Mouse (Mus musculus) layer of hippocampus, adult 8-10 months (tissue): ENCODE results near the gene D17Wsu92e. TPM values are rescaled to one million over a fixed set of nuclear protein-coding genes. Genes with fewer than 3 reads are reported as not detected.

Source experiments
- DNase-seq, 2 experiments: peaks; one replicate each; pipeline ENCODE4 v3.0.0; 2022; ENCODE audit warnings: low spot score in 2 of 2
- total RNA-seq, 4 experiments: library from RNA; stranded (reverse); gene quantifications; 2 replicates each; pipeline ENCODE4 v1.2.4; 2022

D17Wsu92e gene
- total RNA-seq, 4 experiments from 2014 or later, result 176 to 194 (median 184) TPM

DNA sequence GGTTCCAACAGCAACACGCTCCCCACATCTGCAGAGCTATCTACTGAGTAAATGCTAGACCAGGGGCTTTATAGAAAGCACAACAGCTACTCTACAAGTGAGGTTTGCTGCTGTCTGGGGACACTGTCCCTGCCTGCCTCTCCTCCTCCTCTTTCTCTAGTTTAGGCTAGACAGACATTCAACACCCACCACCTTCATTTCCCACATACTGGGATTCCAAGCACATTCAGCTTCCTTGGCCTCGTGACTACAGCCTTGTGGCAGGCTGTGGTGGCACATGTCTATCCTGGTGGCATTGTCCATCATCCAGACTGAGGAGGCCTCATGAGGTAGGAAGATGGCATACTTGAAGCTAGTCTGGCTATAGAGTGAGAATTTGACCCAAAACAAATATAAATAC, 29.5 kb downstream of the D17Wsu92e start:
- no peak for DNase-seq

DNA sequence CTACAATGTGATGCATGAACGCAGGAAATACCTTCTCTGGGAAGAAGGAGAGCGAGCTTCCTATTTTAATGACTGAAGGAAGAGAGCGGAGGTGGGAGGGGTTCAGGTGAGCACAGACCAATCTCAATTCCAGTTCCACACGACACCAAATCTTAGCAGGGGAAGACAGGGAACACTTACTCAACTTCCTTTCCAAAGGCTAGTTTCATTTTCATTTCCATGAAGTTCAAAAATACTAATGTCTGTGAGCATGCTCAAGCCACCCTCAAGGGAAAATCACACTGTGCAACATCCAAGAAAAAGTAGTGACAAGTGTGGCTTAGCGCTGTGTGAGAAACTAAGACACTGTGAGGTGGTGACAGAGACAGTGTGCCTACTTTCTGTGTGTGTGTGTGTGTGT, 30.4 kb downstream of the D17Wsu92e start:
- no peak for DNase-seq

DNA sequence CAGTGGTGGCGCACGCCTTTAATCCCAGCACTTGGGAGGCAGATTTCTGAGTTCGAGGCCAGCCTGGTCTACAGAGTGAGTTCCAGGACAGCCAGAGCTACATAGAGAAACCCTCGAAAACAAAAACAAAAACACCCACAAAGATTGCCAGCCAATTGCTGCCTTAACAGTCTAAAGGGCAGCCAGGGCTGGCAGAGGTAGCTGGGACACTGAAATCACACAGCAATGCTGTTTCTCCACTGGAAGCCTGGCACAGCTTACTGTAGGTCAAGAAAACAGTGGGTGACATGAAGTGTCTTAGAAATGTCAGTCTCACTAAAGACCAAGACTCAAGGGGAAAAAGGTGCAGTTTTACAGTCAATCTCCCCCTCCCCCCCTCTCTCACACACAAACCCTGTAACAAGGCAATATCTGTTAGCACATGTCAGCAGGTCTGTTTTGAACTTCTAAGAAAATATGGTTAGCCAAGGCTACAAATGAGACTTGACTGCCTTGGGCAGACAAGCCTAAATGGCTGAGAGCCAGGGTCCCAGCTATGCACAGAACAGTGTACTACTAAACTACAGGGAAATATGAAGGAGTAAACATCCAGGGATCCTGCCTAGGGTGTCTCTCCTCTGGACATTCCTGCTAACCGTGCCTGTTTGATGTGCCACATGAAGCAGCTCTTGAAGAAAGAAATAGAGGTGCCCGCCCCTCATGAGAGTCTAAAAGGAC, 31.8 kb downstream of the D17Wsu92e start:
- DNase-seq, result no peak

- DNase-seq, result no peak
Observed at GRCm38 (mm10) chr17:27783567-27783966, 36.9 kb downstream of the D17Wsu92e start.

DNA sequence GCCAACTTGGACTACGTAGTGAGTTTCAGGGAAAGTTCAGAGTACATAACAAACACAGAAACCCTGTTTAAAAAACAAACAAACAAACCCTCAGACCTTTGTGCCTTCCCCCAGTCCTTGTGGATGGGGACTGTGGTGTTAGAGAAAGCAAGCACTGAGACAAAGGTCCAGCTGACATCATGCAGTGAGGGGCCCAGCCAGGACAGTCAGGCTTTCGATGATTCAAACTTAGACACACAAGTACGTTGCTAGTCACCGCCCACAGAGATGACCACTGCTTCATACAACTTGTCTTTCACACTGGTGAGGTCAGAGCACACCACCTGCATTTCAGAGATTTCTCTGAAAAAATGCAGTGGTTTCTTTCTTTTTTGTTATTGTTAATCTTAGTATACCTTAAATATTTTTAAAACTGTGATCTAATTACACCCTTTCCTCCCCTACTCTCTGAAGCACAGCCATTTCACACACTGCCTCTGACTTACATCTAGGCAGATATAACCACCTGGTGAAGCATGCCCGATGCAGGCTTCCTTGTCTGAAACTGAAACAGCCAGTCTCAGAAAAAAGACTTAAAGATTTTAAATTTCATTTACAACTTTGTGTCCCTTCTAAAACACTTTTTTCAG, 39.3 kb downstream of the D17Wsu92e start:
- no peak for DNase-seq

GRCm38 (mm10) chr17:27779755-27780154, 40.7 kb downstream of the D17Wsu92e start:
- DNase-seq, result no peak

- no peak for DNase-seq
Observed at GRCm38 (mm10) chr17:27778671-27779355, 41.6 kb downstream of the D17Wsu92e start.

- no peak for DNase-seq
Observed at GRCm38 (mm10) chr17:27777823-27778222, 42.6 kb downstream of the D17Wsu92e start.

- no peak for DNase-seq
Observed at GRCm38 (mm10) chr17:27774198-27774597, 46.2 kb downstream of the D17Wsu92e start.

DNA sequence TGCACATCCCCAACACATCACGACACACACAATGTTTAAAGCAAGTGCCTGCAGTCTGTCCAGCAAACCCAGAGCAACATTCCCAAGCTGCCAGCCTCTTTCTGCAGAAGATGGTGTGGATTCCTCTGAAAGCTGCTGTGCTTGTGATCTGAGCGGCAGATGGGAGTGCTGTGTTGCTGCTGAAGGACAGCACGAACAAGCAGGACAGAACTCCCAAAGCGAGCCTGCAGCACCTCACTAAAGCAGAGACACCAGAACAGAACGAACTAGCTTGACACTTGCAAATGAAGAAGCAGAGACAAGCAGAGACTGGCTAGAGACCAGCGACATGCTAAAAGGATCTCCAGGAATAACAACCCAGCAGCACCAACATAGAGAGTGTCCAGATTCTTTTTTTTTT, 48.8 kb downstream of the D17Wsu92e start:
- DNase-seq, result no peak

- peak; percentile 57 to 83 for DNase-seq
Observed at GRCm38 (mm10) chr17:27768817-27769542, 51.5 kb downstream of the D17Wsu92e start.

DNA sequence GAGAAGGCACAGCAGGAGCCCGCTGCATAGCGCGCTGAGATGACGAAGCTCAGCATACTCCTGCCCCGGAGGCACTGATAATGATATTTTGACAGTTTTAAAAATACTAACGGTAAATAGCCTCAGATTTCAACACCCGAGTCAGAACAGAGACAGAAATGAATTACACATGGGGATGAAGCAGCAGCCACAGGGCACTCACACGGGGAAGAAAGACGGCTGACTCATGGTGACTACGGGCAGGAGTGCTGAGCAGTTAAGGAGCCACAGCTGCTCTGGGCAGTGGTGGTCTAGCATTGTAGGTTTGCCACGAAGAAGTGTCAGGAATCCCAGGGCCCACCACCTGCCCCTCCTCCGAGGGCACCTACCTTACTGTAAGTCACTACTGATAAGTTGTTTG, 52.9 kb downstream of the D17Wsu92e start:
- no peak for DNase-seq

DNA sequence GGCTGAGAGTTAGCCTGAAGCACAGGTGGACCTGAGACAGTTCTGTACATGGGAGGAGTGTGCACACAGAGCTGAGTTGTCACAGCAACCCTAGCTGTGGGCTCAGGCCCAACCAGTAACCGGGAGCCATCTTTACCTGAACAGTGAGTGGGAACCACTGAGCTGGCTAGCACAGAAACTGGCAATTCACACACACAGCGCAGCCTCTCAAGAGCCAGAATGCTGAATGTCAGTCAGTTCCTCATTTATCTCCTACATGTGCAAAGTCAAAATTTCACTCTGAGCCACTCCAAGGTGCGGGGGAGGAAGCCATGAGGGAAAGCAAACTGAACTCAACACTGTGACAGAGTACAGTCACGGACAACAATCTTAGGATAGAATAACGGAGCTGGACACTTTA, 53.3 kb downstream of the D17Wsu92e start:
- DNase-seq, result no peak

DNA sequence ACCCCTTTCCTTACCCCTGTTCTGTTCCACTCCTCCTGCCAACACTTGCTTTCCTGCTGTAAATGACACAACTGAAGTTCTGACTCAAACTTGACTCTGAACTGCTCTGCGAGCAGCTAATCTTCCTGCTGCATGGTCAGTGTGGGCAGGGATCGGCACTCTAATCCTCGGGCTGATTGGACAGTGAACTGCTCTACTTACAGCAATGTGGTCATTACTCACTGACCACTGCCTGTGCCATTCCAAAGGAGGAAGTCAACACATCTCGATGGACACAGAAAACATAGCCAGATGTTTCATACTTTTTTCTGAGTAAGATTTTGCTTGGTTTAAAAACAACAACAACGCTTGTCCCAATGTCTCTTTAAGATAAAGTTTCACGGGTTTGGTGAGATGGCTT, 55.4 kb downstream of the D17Wsu92e start:
- no peak for DNase-seq

DNA sequence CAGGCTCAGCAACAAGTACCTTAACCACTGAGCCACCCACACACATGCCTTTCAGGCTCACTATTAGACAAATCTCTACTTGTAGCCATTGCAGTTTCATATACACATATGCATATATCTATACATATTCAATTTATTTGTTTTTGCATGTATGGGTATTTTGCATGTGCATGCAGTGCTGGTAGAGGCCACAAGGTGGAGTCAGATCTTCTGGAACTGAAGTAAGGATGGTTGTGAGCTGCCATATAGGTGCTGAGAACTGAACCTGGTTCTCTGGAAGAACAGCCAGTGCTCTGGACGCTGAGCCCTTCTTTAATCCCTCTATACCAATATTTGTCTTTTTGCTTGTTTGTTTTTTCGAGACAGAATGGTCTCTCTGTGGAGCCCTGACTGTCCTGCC, 56.0 kb downstream of the D17Wsu92e start:
- no peak for DNase-seq

DNA sequence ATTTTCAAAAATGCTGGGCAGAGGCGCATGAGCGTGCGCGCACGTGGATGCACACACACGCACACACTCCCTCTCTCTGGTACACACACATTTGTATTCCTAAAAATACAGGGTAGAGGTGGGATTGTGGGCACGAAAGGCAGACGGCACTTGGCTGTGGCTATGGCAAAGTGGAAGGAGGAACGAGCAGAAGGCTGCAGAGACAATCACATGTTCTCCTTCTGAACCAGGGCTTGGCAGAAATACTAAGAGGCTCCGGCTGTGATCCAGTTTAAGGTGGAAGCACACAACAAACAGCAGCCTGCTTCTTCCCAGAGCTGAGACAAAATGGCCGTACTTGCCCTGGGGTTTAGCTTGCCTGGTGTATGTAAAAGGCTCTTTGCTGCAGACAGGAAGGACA, 57.6 kb downstream of the D17Wsu92e start:
- peak; percentile 62 to 67 for DNase-seq

GRCm38 (mm10) chr17:27761639-27762336, 58.7 kb downstream of the D17Wsu92e start:
- DNase-seq, result peak; percentile 90 to 92

DNA sequence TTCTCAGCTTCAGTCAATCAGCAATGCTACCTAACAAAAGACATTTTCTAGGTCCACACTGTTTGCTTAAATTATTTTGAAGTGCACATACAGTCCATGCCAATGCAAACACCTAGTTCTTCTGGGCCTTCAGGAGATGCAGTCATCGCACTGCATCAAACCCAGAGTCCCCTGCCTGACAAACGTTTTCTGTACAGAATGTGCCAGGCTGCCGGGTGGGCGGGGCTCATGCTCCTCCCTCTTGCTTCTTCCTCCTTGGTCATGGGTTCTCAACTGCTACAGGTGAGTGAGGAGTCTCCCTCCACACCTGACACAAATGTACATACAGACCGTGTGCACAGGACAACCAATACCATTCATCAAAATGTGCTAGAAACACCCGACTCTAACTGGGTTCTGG, 60.3 kb downstream of the D17Wsu92e start:
- no peak for DNase-seq

- DNase-seq, result peak in 1 of 2 experiments; percentile 51
Observed at GRCm38 (mm10) chr17:27751314-27752202, 68.9 kb downstream of the D17Wsu92e start.

GRCm38 (mm10) chr17:27750451-27750942, 70.0 kb downstream of the D17Wsu92e start:
- no peak for DNase-seq
